In the genomic region with DNA sequence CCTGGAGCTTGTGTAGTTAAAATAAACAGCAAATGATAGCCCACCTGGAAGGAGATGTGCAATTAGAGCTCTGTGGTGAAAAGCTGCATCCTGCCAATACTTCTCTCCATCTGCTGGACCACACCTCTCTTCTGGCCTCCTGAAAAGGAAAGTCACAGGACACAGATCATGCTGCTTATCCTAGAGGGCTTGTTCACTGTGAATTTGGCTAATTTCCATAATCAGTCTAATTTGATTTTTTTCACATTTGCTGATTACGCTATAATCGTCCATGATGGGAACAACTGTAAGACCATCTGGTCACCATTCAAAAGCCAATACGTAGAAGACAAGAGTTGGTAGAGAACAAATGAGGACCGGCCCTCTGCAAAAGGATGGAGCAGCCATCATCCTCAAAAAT, we compare ENCODE assay signal across 26 mouse cellular contexts. TPM values are rescaled to one million over a fixed set of nuclear protein-coding genes. Genes with fewer than 3 reads are reported as not detected.
DNase-seq lines count a peak whose midpoint lies in the region; ATAC-seq and TF ChIP-seq lines count a peak whose summit lies in the region.
"Had no signal": no experiment of that assay in that cellular context is flagged by ENCODE, and none has a peak within 500 bp of the region (broad histone marks: within the 10 kb centered on the region; RNA-seq: fewer than 3 reads in every experiment).

No protein-coding gene starts in this region.

- 0 out of 2 replicates have a peak, but pooled peaks have one; percentile 16 for ATAC-seq in forebrain, embryonic 13.5 days
- ATAC-seq in forebrain, embryonic 16.5 days, result no peak
- no peak for ATAC-seq in hindbrain, embryonic 14.5 days (ENCODE audit: low FRiP score)
- no peak for ATAC-seq in hindbrain, embryonic 11.5 days (ENCODE audit: low FRiP score)
- peak; percentile 61; the same call in 1 of the 2 replicates for ATAC-seq in hindbrain, postnatal 0 days
- ATAC-seq: inflammation-experienced regulatory T-cells, adult 6 months; intestine, embryonic 16.5 days had no signal

- peak; percentile 38 for DNase-seq in hindbrain, embryonic 14.5 days (ENCODE audit: low spot score)
- DNase-seq in hindbrain, embryonic 11.5 days (ENCODE audit: low spot score), result no peak
- DNase-seq in hindbrain, postnatal 0 days (ENCODE audit: low spot score), result peak; percentile 59
- DNase-seq in hindbrain, embryonic 10.5 days (ENCODE audit: low spot score), result no peak
- DNase-seq in MN1 (ENCODE audit: low spot score), result peak; percentile 13
- no peak for DNase-seq in kidney, postnatal 25 days
- DNase-seq: adrenal gland, adult 2 months; adrenal gland, postnatal 14 days; B cell, adult 2 months; cerebellum, adult 11-12 months; cerebellum, adult 8-10 months; gastrocnemius, postnatal 25 days; heart, adult 2 months; heart, postnatal 14 days; kidney, adult 18-20 months; kidney, adult 9 months had no signal

- no peaks in the 10 kb centered on the region for H3K36me3 ChIP-seq in forebrain, embryonic 13.5 days (ENCODE audit: poor library complexity, severe bottlenecking)
- no peaks in the 10 kb centered on the region for H3K36me3 ChIP-seq in forebrain, embryonic 16.5 days (ENCODE audit: control insufficient read depth, insufficient read depth)
- H3K36me3 ChIP-seq in hindbrain, embryonic 14.5 days (replicated peaks; ENCODE audit: control insufficient read depth, insufficient read depth), result no peaks in the 10 kb centered on the region
- H3K36me3 ChIP-seq in hindbrain, embryonic 11.5 days (ENCODE audit: control insufficient read depth, insufficient read depth, low read length), result no peaks in the 10 kb centered on the region
- no peaks in the 10 kb centered on the region for H3K36me3 ChIP-seq in hindbrain, postnatal 0 days (ENCODE audit: insufficient read depth, low read length)
- H3K36me3 ChIP-seq in hindbrain, embryonic 10.5 days, result no peaks in the 10 kb centered on the region
- H3K36me3 ChIP-seq: embryonic facial prominence, embryonic 12.5 days; embryonic facial prominence, embryonic 15.5 days; G1E; heart, embryonic 10.5 days; heart, embryonic 13.5 days had no signal

- H3K9me3 ChIP-seq in forebrain, embryonic 13.5 days (replicated peaks), result no peaks in the 10 kb centered on the region
- H3K9me3 ChIP-seq in forebrain, embryonic 16.5 days (ENCODE audit: control insufficient read depth, low read length), result no peaks in the 10 kb centered on the region
- H3K9me3 ChIP-seq in hindbrain, embryonic 14.5 days (ENCODE audit: control insufficient read depth, low read length), result no peaks in the 10 kb centered on the region
- no peaks in the 10 kb centered on the region for H3K9me3 ChIP-seq in hindbrain, embryonic 11.5 days (ENCODE audit: control insufficient read depth, low read length)
- no peaks in the 10 kb centered on the region for H3K9me3 ChIP-seq in hindbrain, postnatal 0 days (ENCODE audit: low read length)
- no peaks in the 10 kb centered on the region for H3K9me3 ChIP-seq in hindbrain, embryonic 10.5 days
- H3K9me3 ChIP-seq: embryonic facial prominence, embryonic 12.5 days; embryonic facial prominence, embryonic 15.5 days; G1E; heart, embryonic 10.5 days; heart, embryonic 13.5 days had no signal

- no peak overlapping the region for H3K4me3 ChIP-seq in forebrain, embryonic 13.5 days
- no peak overlapping the region for H3K4me3 ChIP-seq in forebrain, embryonic 16.5 days (replicated peaks; ENCODE audit: low read length)
- H3K4me3 ChIP-seq in hindbrain, embryonic 14.5 days (replicated peaks; ENCODE audit: low read length), result no peak overlapping the region
- H3K4me3 ChIP-seq in hindbrain, embryonic 11.5 days (ENCODE audit: low read depth, low read length), result no peak overlapping the region
- no peak overlapping the region for H3K4me3 ChIP-seq in hindbrain, postnatal 0 days (ENCODE audit: low read length)
- no peak overlapping the region for H3K4me3 ChIP-seq in hindbrain, embryonic 10.5 days
- H3K4me3 ChIP-seq: embryonic facial prominence, embryonic 12.5 days; embryonic facial prominence, embryonic 15.5 days; heart, adult 2 months; heart, embryonic 10.5 days; heart, embryonic 13.5 days had no signal

- no peak overlapping the region for H3K27ac ChIP-seq in forebrain, embryonic 13.5 days
- H3K27ac ChIP-seq in forebrain, embryonic 16.5 days (ENCODE audit: low read length), result no peak overlapping the region
- no peak overlapping the region for H3K27ac ChIP-seq in hindbrain, embryonic 14.5 days
- no peak overlapping the region for H3K27ac ChIP-seq in hindbrain, embryonic 11.5 days (ENCODE audit: low read depth, low read length)
- no peak overlapping the region for H3K27ac ChIP-seq in hindbrain, postnatal 0 days
- H3K27ac ChIP-seq in hindbrain, embryonic 10.5 days, result no peak overlapping the region
- H3K27ac ChIP-seq: embryonic facial prominence, embryonic 12.5 days; embryonic facial prominence, embryonic 15.5 days; heart, adult 2 months; heart, embryonic 10.5 days; heart, embryonic 13.5 days had no signal

- H3K4me1 ChIP-seq in forebrain, embryonic 13.5 days, result 0 out of 2 replicates have a peak, but pooled peaks cover 5% of the 10 kb centered on the region
- no peaks in the 10 kb centered on the region for H3K4me1 ChIP-seq in forebrain, embryonic 16.5 days (replicated peaks; ENCODE audit: control insufficient read depth, insufficient read depth, low read length)
- no peaks in the 10 kb centered on the region for H3K4me1 ChIP-seq in hindbrain, embryonic 14.5 days (replicated peaks; ENCODE audit: control insufficient read depth, insufficient read depth, low read length)
- H3K4me1 ChIP-seq in hindbrain, embryonic 11.5 days (replicated peaks; ENCODE audit: control insufficient read depth, insufficient read depth, low read length), result no peaks in the 10 kb centered on the region
- no peaks in the 10 kb centered on the region for H3K4me1 ChIP-seq in hindbrain, postnatal 0 days (ENCODE audit: insufficient read depth, low read length)
- H3K4me1 ChIP-seq in hindbrain, embryonic 10.5 days (replicated peaks), result peaks cover 15% of the 10 kb centered on the region
- H3K4me1 ChIP-seq: embryonic facial prominence, embryonic 12.5 days; embryonic facial prominence, embryonic 15.5 days; heart, embryonic 10.5 days had no signal

- no peaks in the 10 kb centered on the region for H3K27me3 ChIP-seq in forebrain, embryonic 13.5 days
- H3K27me3 ChIP-seq in forebrain, embryonic 16.5 days (replicated peaks; ENCODE audit: control insufficient read depth, insufficient read depth, low read length), result no peaks in the 10 kb centered on the region
- no peaks in the 10 kb centered on the region for H3K27me3 ChIP-seq in hindbrain, embryonic 14.5 days (ENCODE audit: control insufficient read depth, insufficient read depth, low read length)
- no peaks in the 10 kb centered on the region for H3K27me3 ChIP-seq in hindbrain, embryonic 11.5 days (ENCODE audit: control insufficient read depth, insufficient read depth, low read length)
- no peaks in the 10 kb centered on the region for H3K27me3 ChIP-seq in hindbrain, postnatal 0 days (ENCODE audit: insufficient read depth, low read length)
- no peaks in the 10 kb centered on the region for H3K27me3 ChIP-seq in hindbrain, embryonic 10.5 days (ENCODE audit: insufficient read depth, poor library complexity, severe bottlenecking)
- H3K27me3 ChIP-seq: CH12.LX; embryonic facial prominence, embryonic 12.5 days; embryonic facial prominence, embryonic 15.5 days; heart, embryonic 13.5 days had no signal

- no peak for TF ChIP-seq CTCF in hindbrain, postnatal 0 days (IDR thresholded peaks at IDR 0.05; ENCODE audit: low read depth)

- no peak overlapping the region for H3K4me2 ChIP-seq in forebrain, embryonic 13.5 days
- no peak overlapping the region for H3K4me2 ChIP-seq in forebrain, embryonic 16.5 days (ENCODE audit: low read length)
- no peak overlapping the region for H3K4me2 ChIP-seq in hindbrain, embryonic 14.5 days (replicated peaks)
- no peak overlapping the region for H3K4me2 ChIP-seq in hindbrain, embryonic 11.5 days (replicated peaks; ENCODE audit: low read depth, low read length)
- no peak overlapping the region for H3K4me2 ChIP-seq in hindbrain, postnatal 0 days (ENCODE audit: low read depth, low read length)
- H3K4me2 ChIP-seq: embryonic facial prominence, embryonic 12.5 days; embryonic facial prominence, embryonic 15.5 days; heart, embryonic 13.5 days had no signal

- 79% methylated on average over 4 of the region's 4 CpGs for WGBS in forebrain, embryonic 13.5 days
- 63% methylated on average over 4 of the region's 4 CpGs for WGBS in forebrain, embryonic 16.5 days
- WGBS in hindbrain, embryonic 14.5 days, result 69% methylated on average over 4 of the region's 4 CpGs
- WGBS in hindbrain, embryonic 11.5 days, result 88% methylated on average over 4 of the region's 4 CpGs
- 59% methylated on average over 4 of the region's 4 CpGs for WGBS in hindbrain, postnatal 0 days
- WGBS in hindbrain, embryonic 10.5 days, result 89% methylated on average over 4 of the region's 4 CpGs

- H3K9ac ChIP-seq in forebrain, embryonic 13.5 days, result no peak overlapping the region
- H3K9ac ChIP-seq in forebrain, embryonic 16.5 days (replicated peaks; ENCODE audit: low read depth, low read length), result no peak overlapping the region
- H3K9ac ChIP-seq in hindbrain, embryonic 14.5 days, result no peak overlapping the region
- H3K9ac ChIP-seq in hindbrain, embryonic 11.5 days (ENCODE audit: low read depth, low read length), result no peak overlapping the region
- no peak overlapping the region for H3K9ac ChIP-seq in hindbrain, postnatal 0 days (replicated peaks; ENCODE audit: low read length)
- H3K9ac ChIP-seq: embryonic facial prominence, embryonic 12.5 days; embryonic facial prominence, embryonic 15.5 days; heart, embryonic 13.5 days had no signal

RNA-seq across cellular contexts. Expression of a gene that starts 50.6 kb away (rescaled TPM):
- polyA plus RNA-seq in forebrain, embryonic 13.5 days (2015; fragmentation: Nextera tagmentation; extraction: Ambion mirVana), result 65.0 and 69.9 TPM in 2 replicates
- polyA plus RNA-seq in forebrain, embryonic 16.5 days (2015; fragmentation: Nextera tagmentation; extraction: Ambion mirVana), result 73.3 and 74.0 TPM in 2 replicates
- polyA plus RNA-seq in hindbrain, embryonic 14.5 days (2014; fragmentation: Nextera tagmentation; extraction: Ambion mirVana), result 143 and 150 TPM in 2 replicates
- 80.7 and 88.1 TPM in 2 replicates for polyA plus RNA-seq in hindbrain, embryonic 11.5 days (2014; fragmentation: Nextera tagmentation; extraction: Ambion mirVana)
- total RNA-seq in hindbrain, postnatal 0 days (2014; rRNA removed), result 48.3 and 61.9 TPM in 2 replicates
- polyA plus RNA-seq in hindbrain, postnatal 0 days (2015; fragmentation: Nextera tagmentation; extraction: Ambion mirVana), result 113 and 114 TPM in 2 replicates
- polyA plus RNA-seq in hindbrain, embryonic 10.5 days (2016; fragmentation: Nextera tagmentation; extraction: Ambion mirVana), result 46.7 and 49.2 TPM in 2 replicates

Comparison
In these comparisons a context has a peak if more than half of its experiments do, and no peak if none do; other contexts are left out.
1. ATAC-seq: peak in forebrain, embryonic 13.5 days (single experiment) and hindbrain, postnatal 0 days (single experiment); none in forebrain, embryonic 16.5 days (single experiment), hindbrain, embryonic 14.5 days (single experiment) and hindbrain, embryonic 11.5 days (single experiment).
2. DNase-seq: peak in hindbrain, embryonic 14.5 days (single experiment), hindbrain, postnatal 0 days (single experiment) and MN1 (single experiment); none in hindbrain, embryonic 11.5 days (single experiment), hindbrain, embryonic 10.5 days (single experiment) and kidney, postnatal 25 days (0 of 2).